Mouse (Mus musculus): Measurements from ENCODE around the gene Olfr462. TPM values are rescaled to one million over a fixed set of nuclear protein-coding genes. Genes with fewer than 3 reads are reported as not detected.
"Not testable (repeated sequence)": the region's sequence is repeated elsewhere in the genome, so short reads cannot be mapped to it uniquely, and the experiment has no call there.

Gene Olfr462
- polyA plus RNA-seq, 1 experiment from 2014 or later = not detected

- no peak for TF ChIP-seq EP300 (IDR thresholded peaks at IDR 0.05)
- TF ChIP-seq CTCF (IDR thresholded peaks at IDR 0.05) = no peak
- WGBS = 24% methylated on average over 8 of the region's 8 CpGs
Measured at GRCm38 (mm10) chr11:87871766-87872165, 20.3 kb downstream of the Olfr462 start.

GRCm38 (mm10) chr11:87870096-87870495 lies 22.0 kb downstream of the Olfr462 start:
- WGBS = 64% methylated on average over 2 of the region's 2 CpGs
- Histone ChIP-seq H3K4me2 (replicated peaks; ENCODE audit: low read depth, low read length) (no peak overlapping the region), H3K27ac (ENCODE audit: low read length) (no peak overlapping the region), H3K27me3 (replicated peaks; ENCODE audit: insufficient read depth, low read length) (no peaks in the 10 kb centered on the region), H3K4me1 (ENCODE audit: insufficient read depth, low read depth, low read length) (no peaks in the 10 kb centered on the region), H3K36me3 (ENCODE audit: insufficient read depth, low read length) (no peaks in the 10 kb centered on the region), H3K9me3 (ENCODE audit: low read length) (no peaks in the 10 kb centered on the region), H3K9ac (replicated peaks; ENCODE audit: low read depth) (no peak overlapping the region), H3K4me3 (ENCODE audit: low read depth, low read length) (no peak overlapping the region)
- DNase-seq (ENCODE audit: low spot score) = no peak
- ATAC-seq = no peak
- TF ChIP-seq CTCF (IDR thresholded peaks at IDR 0.05) (no peak), EP300 (IDR thresholded peaks at IDR 0.05) (no peak)

More at GRCm38 (mm10) chr11:87871766-87872165, 20.3 kb downstream of the Olfr462 start:
- H3K9me3 ChIP-seq (ENCODE audit: low read length) = no peaks in the 10 kb centered on the region
- H3K4me1 ChIP-seq (ENCODE audit: insufficient read depth, low read depth, low read length) = no peaks in the 10 kb centered on the region
- DNase-seq (ENCODE audit: low spot score) (no peak), ATAC-seq (no peak)
- H3K27me3 ChIP-seq (replicated peaks; ENCODE audit: insufficient read depth, low read length) = no peaks in the 10 kb centered on the region
- no peaks in the 10 kb centered on the region for H3K36me3 ChIP-seq (ENCODE audit: insufficient read depth, low read length)
- no peak overlapping the region for H3K4me2 ChIP-seq (replicated peaks; ENCODE audit: low read depth, low read length)
- H3K4me3 ChIP-seq (ENCODE audit: low read depth, low read length) = no peak overlapping the region
- no peak overlapping the region for H3K9ac ChIP-seq (replicated peaks; ENCODE audit: low read depth)
- no peak overlapping the region for H3K27ac ChIP-seq (ENCODE audit: low read length)

- H3K27ac ChIP-seq (ENCODE audit: low read length); H3K4me2 ChIP-seq (replicated peaks; ENCODE audit: low read depth, low read length); H3K27me3 ChIP-seq (replicated peaks; ENCODE audit: insufficient read depth, low read length); H3K9ac ChIP-seq (replicated peaks; ENCODE audit: low read depth); H3K36me3 ChIP-seq (ENCODE audit: insufficient read depth, low read length); DNase-seq (ENCODE audit: low spot score); H3K9me3 ChIP-seq (ENCODE audit: low read length); H3K4me1 ChIP-seq (ENCODE audit: insufficient read depth, low read depth, low read length); ATAC-seq; H3K4me3 ChIP-seq (ENCODE audit: low read depth, low read length): not testable (repeated sequence)
- 53% methylated on average over 1 of the region's 2 CpGs for WGBS
- TF ChIP-seq CTCF (IDR thresholded peaks at IDR 0.05) = peak; percentile 23; the same call in 1 of the 2 replicates
Measured at GRCm38 (mm10) chr11:87866891-87867290, 25.2 kb downstream of the Olfr462 start.

- WGBS = 93% methylated on average over 13 of the region's 13 CpGs
- Histone ChIP-seq H3K27me3 (replicated peaks; ENCODE audit: insufficient read depth, low read length) (no peaks in the 10 kb centered on the region), H3K36me3 (ENCODE audit: insufficient read depth, low read length) (peaks cover 8% of the 10 kb centered on the region; the same call in 1 of the 2 replicates), H3K4me1 (ENCODE audit: insufficient read depth, low read depth, low read length) (no peaks in the 10 kb centered on the region), H3K4me2 (replicated peaks; ENCODE audit: low read depth, low read length) (no peak overlapping the region), H3K9ac (replicated peaks; ENCODE audit: low read depth) (no peak overlapping the region), H3K9me3 (ENCODE audit: low read length) (no peaks in the 10 kb centered on the region), H3K27ac (ENCODE audit: low read length) (no peak overlapping the region), H3K4me3 (ENCODE audit: low read depth, low read length) (no peak overlapping the region)
- ATAC-seq (no peak), DNase-seq (ENCODE audit: low spot score) (no peak)
- no peak for TF ChIP-seq EP300 (IDR thresholded peaks at IDR 0.05)
- TF ChIP-seq CTCF (IDR thresholded peaks at IDR 0.05) = no peak
Measured at GRCm38 (mm10) chr11:87862805-87863204, 29.3 kb downstream of the Olfr462 start.

- Histone ChIP-seq H3K9ac (replicated peaks; ENCODE audit: low read depth) (no peak overlapping the region), H3K4me2 (replicated peaks; ENCODE audit: low read depth, low read length) (no peak overlapping the region), H3K4me3 (ENCODE audit: low read depth, low read length) (no peak overlapping the region), H3K27ac (ENCODE audit: low read length) (no peak overlapping the region), H3K36me3 (ENCODE audit: insufficient read depth, low read length) (peaks cover 9% of the 10 kb centered on the region; the same call in 1 of the 2 replicates), H3K9me3 (ENCODE audit: low read length) (no peaks in the 10 kb centered on the region), H3K27me3 (replicated peaks; ENCODE audit: insufficient read depth, low read length) (no peaks in the 10 kb centered on the region), H3K4me1 (ENCODE audit: insufficient read depth, low read depth, low read length) (no peaks in the 10 kb centered on the region)
- no peak for TF ChIP-seq EP300 (IDR thresholded peaks at IDR 0.05)
- no peak for TF ChIP-seq CTCF (IDR thresholded peaks at IDR 0.05)
- WGBS = 87% methylated on average over 9 of the region's 9 CpGs
- ATAC-seq (no peak), DNase-seq (ENCODE audit: low spot score) (no peak)
Measured at GRCm38 (mm10) chr11:87860426-87860825, 31.6 kb downstream of the Olfr462 start.

- Histone ChIP-seq H3K4me1 (ENCODE audit: insufficient read depth, low read depth, low read length) (no peaks in the 10 kb centered on the region), H3K4me3 (ENCODE audit: low read depth, low read length) (no peak overlapping the region), H3K9ac (replicated peaks; ENCODE audit: low read depth) (no peak overlapping the region), H3K27me3 (replicated peaks; ENCODE audit: insufficient read depth, low read length) (no peaks in the 10 kb centered on the region), H3K4me2 (replicated peaks; ENCODE audit: low read depth, low read length) (no peak overlapping the region), H3K9me3 (ENCODE audit: low read length) (no peaks in the 10 kb centered on the region), H3K27ac (ENCODE audit: low read length) (no peak overlapping the region), H3K36me3 (ENCODE audit: insufficient read depth, low read length) (peaks cover 9% of the 10 kb centered on the region; the same call in 1 of the 2 replicates)
- ATAC-seq (no peak), DNase-seq (ENCODE audit: low spot score) (no peak)
- 79% methylated on average over 11 of the region's 11 CpGs for WGBS
- no peak for TF ChIP-seq EP300 (IDR thresholded peaks at IDR 0.05)
- no peak for TF ChIP-seq CTCF (IDR thresholded peaks at IDR 0.05)
Measured at GRCm38 (mm10) chr11:87859273-87859672, 32.8 kb downstream of the Olfr462 start.

- WGBS = 85% methylated on average over 7 of the region's 7 CpGs
- TF ChIP-seq EP300 (IDR thresholded peaks at IDR 0.05) = no peak
- no peak for TF ChIP-seq CTCF (IDR thresholded peaks at IDR 0.05)
- H3K4me1 ChIP-seq (ENCODE audit: insufficient read depth, low read depth, low read length) = 0 out of 2 replicates have a peak, but pooled peaks cover 4% of the 10 kb centered on the region
- H3K4me2 ChIP-seq (replicated peaks; ENCODE audit: low read depth, low read length) = no peak overlapping the region
- DNase-seq (ENCODE audit: low spot score) = no peak
- no peak overlapping the region for H3K27ac ChIP-seq (ENCODE audit: low read length)
- no peaks in the 10 kb centered on the region for H3K9me3 ChIP-seq (ENCODE audit: low read length)
- H3K27me3 ChIP-seq (replicated peaks; ENCODE audit: insufficient read depth, low read length) = no peaks in the 10 kb centered on the region
- no peak overlapping the region for H3K9ac ChIP-seq (replicated peaks; ENCODE audit: low read depth)
- peaks cover 9% of the 10 kb centered on the region; the same call in 1 of the 2 replicates for H3K36me3 ChIP-seq (ENCODE audit: insufficient read depth, low read length)
- ATAC-seq = no peak
- no peak overlapping the region for H3K4me3 ChIP-seq (ENCODE audit: low read depth, low read length)
Measured at GRCm38 (mm10) chr11:87854550-87854949, 37.5 kb downstream of the Olfr462 start.

All from lung, postnatal 0 days (tissue).